Mouse (Mus musculus): ENCODE results near the gene Stk33.

Gene Stk33

DNA sequence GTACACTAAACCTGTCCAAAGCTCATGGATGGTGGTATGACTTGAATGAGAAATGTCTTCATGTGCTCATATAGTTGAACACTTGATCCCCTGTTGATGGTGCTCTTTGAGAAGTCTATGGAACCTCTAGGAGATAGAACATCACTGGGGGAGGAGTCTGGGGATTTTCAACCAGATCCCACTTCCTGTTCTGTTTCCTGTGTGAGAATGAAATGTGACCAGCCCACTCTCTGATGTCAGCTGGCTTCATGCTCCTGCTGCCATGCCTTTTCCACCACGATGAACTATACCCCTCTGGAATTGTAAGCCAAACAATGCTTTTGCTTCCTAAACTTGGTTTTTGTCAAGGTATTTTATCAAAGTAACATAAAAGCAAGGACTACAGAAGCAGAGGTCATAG lies 81.0 kb downstream of the Stk33 start:
- no peak for DNase-seq (ENCODE audit: low spot score in 2 of 2)

DNA sequence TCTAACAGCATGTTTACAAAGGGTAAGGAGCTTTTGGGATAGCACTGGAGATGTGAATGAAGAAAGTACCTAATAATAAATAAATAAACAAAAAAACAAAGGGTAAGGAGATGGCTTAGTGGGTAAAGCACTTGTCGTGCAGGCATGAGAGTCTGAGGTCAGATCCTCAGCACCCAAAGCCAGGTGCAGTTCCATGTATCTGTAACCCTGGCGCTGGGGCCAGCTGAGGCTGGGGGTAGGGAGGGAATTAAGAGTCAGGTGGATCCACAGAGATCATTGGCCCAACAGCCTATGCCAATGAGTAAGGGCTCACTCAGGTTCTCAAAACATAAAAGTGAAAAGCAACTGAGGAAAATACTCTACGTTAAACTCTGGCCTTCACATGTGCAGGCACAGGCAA lies 91.6 kb downstream of the Stk33 start:
- no peak for DNase-seq (ENCODE audit: low spot score in 2 of 2)

DNA sequence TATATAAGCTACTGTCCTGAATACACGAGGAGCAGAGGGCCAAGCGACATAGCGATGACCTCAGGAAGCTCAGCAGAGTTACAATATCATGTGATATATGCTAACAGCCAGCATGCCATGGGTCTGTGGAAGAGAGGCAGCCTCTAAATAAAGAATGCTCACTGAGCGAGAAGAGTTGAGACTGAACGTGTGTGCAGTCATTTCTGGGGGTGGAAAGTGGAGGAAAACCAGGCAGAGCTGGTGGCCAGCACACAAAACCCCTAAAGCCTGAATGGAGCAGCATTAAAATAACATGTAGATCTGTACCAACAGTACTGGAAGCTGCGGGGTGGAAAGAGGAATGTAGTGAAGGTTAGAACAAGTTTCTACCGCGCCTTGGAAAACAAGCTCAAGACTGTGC lies 107.2 kb downstream of the Stk33 start:
- DNase-seq (ENCODE audit: low spot score in 2 of 2) = no peak

DNA sequence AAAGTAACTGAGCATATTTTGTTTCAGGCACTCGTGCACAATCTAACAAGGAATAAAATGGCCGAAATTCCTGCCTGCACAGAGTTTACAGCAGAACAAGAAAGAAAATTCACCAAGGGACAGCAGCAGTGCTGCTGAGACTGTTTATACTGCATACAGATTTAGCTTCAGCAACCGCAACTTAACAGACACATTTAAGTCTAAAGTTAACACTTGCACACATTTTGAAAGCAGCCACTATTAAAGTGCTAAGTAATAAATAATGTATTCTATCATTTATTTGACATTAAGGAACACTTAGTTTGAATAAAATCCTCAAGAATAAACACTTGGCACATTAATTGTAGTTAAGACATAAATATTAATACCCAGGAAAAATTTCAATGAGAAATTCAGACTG lies 110.1 kb downstream of the Stk33 start:
- DNase-seq (ENCODE audit: low spot score in 2 of 2) = no peak

DNA sequence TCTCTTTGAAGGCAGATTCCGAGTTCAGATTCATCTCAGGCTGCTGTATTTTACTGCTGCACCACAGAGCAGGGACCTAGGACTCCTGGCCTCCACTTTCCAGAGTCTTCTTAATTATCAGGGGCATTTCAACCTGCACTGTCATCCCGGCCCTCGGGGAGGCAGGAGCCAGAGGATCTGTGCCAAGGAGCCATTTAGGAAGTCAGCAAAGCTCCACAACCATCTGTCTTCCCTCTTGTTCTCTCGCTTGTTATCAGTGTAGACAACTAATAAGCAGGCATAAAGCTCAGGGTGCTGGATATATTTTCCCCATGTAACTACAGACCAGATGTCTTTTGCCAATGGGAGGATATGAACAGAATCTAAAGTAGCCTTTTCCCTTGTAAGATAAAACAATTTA lies 112.1 kb downstream of the Stk33 start:
- DNase-seq (ENCODE audit: low spot score in 2 of 2) = no peak

DNA sequence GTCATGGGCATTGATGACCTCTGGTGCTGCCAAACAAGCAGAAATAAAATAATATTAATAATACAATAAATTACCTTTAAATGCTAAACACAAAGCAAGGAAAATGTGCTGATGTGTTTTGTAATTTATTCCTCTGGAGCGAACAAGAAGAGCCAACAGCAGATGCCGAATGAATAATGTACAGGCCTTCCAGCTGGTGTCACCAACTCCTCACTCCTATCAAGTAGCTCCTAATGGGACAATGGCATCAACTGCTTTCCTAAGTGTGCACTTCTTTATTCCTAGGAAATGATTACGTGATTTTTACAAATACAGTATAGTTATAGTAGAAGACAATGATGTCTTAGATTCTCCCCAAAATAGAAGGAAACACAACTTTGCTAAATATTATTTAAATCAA lies 113.2 kb downstream of the Stk33 start:
- DNase-seq (ENCODE audit: low spot score in 2 of 2) = no peak

DNA sequence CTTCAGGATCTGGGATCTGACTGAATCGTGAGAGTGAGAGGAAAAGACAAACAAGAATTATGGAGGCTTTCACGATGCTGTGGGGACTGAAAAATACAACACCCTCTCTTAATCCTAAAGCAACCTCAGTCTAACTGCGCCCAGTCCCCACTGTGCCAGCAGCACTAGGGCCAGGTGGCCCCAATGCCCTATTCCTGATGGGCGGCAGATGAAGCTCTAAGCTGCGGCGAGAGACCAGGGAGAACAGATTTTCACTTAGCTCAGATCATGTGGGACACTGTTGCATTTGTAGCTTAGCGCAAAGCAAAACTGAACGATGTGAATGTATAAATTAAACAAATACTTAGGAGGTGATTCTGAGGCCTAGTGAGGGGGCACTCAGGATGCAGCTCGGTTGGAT lies 113.7 kb downstream of the Stk33 start:
- DNase-seq (ENCODE audit: low spot score in 2 of 2) = no peak

DNA sequence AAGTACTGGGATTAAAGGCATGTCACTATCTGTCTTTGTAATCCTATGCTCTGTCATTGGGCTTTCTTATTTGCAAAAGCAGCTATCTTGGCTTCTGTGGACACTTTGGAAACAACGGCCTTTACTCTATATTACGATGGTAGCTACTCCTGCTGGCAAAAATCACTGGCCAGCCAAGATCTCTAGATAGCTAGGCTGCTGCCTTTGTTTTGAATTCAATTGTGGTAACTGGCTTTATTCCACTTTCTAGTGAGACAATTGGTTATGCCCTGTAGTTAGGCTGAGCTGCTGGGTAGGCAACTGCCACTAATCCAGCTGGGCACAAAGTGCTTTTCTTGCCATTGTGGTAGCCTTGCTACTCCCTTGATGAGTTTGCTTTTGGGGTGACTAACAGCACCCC lies 129.4 kb downstream of the Stk33 start:
- DNase-seq (ENCODE audit: low spot score in 2 of 2) = no peak

DNA sequence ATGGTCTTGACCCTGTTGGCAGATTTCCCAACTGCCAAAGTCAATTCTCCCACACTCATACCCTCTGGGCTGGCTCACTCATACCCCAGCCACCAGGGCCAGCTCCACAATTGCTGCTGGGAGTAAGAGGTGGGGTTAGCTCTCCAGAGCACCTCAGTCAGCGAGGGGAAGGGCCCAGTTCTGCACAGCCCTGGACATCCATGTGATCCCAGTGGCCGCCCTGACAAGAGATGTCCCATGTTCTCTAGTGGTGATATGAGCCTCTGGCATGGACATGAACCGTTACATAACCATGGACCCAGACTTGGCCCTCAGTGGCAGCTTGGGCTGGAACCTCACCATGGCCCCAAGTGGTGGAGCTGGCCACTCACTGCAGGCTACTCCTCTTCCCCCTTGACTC lies 143.1 kb downstream of the Stk33 start:
- DNase-seq (ENCODE audit: low spot score in 2 of 2) = no peak

DNA sequence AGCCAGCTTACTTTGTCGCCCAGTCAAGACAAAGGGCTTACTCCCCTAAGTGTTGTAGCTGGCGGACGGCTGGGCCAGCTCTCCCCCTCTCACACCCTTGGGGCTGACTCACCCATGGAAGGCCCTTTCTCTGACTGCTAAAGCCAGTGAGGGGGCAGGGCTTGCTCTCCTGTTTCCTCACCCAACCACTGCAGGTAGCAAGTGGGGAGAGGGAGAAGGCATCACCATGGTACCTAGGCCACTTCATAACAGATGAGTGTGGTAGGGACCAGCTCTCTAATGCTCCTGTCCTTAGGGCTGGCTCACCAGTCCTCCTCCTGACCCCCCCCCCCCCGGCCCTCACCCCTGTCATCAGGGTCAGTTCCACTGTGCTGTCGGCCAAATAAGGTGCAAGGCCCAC lies 143.5 kb downstream of the Stk33 start:
- DNase-seq (ENCODE audit: low spot score in 2 of 2) = no peak

DNA sequence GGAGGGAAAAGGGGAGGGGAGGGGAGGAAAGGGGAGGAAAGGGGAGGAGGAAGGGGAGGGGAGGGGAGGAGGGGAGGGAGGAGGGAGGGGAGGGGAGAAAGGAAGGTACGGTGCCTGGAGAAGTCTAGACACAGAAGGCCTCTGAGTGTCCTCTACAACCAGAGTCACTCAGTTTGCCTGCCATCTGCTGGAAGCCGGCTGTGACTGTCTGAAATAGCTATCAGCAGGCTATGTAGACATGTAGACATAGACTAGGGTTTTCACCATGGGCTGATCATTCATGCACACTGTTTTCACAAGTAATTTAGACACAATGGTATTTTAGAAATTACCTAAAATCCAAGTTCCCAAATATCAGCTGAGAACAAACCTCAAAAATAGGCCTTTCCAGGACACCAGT lies 148.4 kb downstream of the Stk33 start:
- DNase-seq (ENCODE audit: low spot score in 2 of 2) = no peak

DNA sequence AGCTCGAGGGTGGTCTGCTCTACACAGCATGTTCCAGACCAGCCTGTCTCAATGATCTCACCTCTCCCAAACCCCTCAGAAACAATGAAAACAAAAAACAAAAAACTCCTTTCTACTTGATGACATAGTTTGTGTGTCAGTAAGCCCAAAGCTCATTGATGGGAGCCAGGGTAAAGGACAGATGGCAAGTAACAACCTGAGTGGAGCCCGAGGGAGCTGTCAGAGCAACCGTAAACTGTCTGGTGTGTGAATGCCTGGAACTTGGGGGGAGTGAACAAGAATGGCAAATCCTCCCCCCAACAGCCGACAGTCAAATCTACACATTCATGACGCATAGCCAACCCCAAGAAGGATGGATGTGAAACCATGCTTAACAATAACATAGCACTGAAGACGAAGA lies 149.8 kb downstream of the Stk33 start:
- no peak for DNase-seq (ENCODE audit: low spot score in 2 of 2)

DNA sequence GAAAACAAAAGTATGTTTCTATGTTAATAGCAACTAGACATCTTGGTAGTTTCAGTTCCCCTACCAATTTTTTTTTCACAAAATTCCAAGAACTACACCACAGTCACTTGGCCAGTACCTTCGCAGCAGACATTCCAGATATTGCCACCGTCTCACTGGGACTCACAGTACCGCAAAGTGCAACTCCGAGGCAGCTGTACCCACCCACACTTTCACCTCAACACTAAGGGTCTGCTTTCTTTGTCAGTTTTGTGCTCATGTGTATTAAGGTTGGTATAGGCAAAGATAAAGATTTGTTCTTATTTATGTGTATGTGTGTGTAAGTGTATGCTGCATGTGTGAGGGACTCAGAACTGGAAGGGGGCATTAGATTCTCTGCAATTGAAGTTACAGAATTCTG lies 156.8 kb downstream of the Stk33 start:
- no peak for DNase-seq (ENCODE audit: low spot score in 2 of 2)

DNA sequence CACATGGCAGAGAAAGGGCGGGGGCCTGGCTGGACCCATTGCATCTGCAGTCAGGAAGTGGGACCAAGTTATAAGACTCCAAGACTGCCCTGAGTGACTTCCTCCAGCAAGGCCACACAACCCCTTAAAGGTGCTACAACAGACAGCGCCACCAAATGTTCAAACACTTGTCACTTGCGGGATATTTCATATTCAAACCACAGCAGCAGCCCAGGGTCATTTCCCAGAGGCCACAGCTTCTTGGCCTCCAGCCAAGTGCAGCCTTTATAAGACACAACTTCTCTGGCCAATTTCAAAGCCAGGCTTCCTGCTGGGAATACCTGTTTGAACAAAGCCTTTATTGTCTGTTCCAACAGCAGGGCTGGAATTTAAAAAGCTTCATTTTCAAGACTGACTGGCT lies 162.3 kb downstream of the Stk33 start:
- DNase-seq (ENCODE audit: low spot score in 2 of 2) = no peak

DNA sequence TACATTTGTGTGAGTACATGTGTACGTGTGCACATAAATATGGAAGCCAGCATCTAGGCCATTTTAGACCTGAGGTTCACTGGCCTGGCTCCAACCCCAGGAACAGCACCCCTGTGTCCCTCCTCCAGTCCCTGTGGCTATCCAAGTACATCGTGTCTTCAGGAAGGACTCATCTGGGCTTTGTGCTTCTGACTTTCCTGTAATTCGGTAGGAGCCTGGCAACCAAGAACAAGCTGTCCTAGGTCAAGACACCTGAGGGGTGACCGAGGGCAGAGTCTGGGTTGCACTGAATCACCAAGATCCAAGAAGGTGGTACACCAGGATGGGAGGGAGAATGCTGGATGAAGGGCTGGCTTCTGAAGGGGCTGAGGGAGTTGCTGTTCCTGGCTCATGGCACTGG lies 163.0 kb downstream of the Stk33 start:
- no peak for DNase-seq (ENCODE audit: low spot score in 2 of 2)

DNA sequence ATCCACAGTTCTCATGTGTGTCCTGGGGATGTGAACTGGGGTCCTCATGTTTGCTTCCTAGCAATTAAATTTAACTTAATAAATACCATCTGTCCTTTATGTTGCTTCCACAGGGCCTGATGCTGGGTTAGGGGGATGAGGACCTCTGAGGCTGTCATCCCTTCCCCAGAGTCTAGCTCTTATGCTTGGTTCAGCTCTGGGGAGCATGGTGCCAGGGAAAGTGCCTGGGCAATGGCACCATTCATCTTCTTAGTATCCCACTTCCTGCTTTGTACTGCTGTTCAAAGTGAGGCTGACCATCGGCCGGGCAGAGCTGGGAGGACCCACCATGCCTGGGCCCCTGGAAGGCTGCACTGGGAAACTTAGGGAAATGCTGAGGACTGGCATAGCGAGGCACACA lies 163.7 kb downstream of the Stk33 start:
- DNase-seq (ENCODE audit: low spot score in 2 of 2) = no peak

DNA sequence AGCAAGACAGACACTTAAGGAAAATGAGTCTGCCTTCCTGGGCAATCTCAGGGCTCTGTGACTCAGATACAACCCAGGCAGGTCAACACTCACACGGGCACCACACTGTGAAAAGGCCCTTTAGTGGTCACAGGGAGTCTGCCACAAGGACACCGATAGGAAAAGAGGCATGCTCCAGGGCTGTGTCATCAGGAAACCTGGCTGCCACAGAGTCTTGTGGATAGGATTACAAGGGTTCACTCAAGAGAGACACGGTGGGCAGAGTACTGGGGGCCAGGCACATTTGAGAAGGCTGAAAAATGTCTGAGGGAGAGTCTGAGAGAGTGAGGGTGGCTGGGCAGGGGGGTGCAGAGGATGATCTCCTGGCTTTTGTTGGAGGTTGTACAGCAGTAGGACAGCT lies 164.6 kb downstream of the Stk33 start:
- DNase-seq (ENCODE audit: low spot score in 2 of 2) = no peak

DNA sequence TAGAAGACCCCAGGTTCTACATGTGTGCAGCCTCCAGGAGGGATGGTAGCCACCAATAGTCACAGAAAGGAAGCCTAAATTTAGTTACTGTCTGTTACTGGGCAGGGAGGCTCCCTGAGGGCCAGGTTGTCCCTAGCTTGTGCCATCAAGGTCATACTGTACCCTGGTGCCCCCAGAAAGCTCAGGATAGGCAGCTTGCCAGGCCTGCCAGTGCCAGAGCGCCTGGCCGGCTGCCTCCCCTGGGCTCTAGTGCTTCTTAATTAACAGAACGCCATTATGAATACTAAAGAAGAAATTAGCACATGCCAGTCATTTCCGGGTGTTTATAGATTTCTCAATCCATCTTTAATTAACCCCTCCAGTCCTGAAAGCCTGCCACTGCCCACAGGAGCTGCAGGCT lies 169.8 kb downstream of the Stk33 start:
- peak in 1 of 2 experiments; percentile 7 for DNase-seq (ENCODE audit: low spot score in 2 of 2)

DNA sequence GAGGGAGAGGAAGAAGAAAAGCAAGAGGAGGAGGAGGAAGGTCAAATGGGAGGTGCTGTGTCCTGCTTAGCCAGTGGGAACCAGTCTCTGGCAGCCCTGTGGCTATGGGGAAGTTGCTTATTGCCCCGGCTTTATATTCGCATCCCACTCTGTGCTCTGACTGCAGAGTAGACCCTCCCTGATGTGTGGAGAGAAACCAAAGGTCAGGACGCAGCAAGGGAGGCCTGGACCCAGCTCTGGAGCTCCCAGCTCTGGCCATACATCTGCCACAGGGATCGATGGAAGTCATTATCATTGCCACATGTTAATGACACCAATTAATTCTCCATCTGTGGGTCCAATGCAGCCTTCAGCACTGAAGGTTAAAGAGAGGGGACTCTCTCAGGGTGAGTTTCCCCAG lies 171.5 kb downstream of the Stk33 start:
- DNase-seq (ENCODE audit: low spot score in 2 of 2) = no peak

DNA sequence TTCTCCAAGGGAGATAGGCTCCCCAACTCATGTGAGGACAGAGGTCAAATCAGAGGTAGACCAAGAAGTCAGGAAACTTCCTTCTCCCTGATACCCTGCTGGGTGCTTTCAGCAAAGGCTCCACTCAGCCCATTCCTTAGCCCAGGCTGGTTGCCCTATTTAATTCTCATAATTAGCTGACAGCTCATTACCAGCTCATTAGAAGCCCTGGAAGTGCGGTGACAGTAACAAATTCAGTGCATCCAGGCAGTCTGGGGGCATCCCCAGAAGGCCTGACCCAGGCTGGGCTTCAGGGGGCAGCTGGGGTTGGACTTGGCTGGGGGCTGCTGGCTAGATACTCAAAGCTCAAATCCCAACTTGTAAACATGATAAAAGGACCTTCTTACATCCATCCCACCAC lies 172.7 kb downstream of the Stk33 start:
- no peak for DNase-seq (ENCODE audit: low spot score in 2 of 2)

DNA sequence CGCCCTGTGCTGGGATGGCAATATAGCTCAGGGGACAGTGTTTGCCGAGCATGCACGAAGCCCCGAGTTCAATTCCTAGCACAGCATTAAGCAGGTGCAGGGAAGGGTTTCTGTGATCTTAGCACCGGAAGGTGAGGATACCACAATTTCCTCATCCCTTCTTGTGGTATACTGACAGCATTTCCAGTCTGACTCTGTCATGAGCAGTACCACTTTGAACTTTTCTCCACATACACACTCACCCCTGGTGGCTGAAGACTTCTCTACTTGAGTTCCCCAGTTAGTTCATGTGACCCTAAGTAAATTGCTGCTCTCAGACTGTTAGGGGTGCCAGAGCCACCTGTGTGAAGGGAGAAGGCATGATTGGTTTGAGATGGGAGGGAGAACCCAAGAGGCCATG lies 173.3 kb downstream of the Stk33 start:
- no peak for DNase-seq (ENCODE audit: low spot score in 2 of 2)

DNA sequence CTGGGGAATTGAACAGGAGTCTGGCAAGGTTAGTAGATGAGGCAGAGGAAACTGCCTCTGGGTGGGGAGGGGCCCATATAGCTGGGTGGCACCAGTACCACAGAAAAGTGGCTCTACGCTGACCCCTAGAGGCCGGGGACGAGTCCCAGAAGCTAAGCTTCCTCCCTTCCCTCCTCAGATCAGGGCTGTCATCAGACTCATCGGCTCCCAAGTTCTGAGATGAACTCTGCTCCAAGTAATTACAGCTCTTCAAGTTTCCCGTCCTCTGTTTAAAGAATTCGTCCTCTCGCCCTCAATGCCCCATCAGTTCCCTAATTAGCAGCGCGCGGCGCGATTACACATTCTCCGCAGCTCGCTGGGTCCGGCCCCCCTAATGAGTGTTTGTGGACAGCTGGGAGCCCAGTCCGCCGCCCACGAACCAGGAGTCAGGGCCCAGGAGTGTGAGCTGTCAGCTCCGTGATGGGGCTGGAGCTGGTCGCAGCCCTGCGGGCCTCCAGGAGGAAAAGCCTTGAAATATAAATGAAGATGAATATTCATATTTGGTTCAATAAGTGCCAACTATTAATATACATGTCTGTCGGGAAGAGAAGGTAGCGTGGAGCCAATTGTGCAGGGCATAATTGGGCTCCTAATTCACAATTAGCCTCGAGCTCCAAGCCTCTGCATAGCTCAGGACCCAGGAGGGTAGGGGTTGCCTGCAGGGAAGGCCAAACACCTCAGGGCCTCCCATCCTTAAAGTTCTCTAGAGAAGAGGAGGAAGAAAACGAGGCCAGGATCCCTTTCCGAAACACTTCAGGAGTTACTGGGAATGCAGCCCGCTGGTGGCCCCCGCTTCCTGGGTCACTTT lies 183.2 kb downstream of the Stk33 start:
- peak; percentile 26 to 28 for DNase-seq (ENCODE audit: low spot score in 2 of 2)

DNA sequence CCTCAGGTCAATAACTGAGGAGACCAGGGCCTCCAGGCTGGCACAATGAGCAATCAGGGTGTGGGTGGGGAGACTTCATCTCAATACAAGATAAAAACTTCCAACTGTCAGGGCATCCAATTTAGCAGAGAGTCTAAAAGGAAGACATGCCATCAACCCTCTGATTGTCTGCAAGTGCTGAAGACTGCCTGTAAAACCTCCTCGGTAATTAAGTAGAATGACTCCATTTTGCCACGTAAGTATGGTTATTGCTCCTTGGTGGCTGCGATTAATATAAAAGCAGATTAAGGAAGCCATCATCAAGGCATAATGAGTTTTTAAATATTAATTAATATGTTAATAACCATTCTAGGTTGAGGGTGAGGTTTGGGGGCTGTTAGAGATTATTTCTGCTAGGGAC lies 187.5 kb downstream of the Stk33 start:
- no peak for DNase-seq (ENCODE audit: low spot score in 2 of 2)

DNA sequence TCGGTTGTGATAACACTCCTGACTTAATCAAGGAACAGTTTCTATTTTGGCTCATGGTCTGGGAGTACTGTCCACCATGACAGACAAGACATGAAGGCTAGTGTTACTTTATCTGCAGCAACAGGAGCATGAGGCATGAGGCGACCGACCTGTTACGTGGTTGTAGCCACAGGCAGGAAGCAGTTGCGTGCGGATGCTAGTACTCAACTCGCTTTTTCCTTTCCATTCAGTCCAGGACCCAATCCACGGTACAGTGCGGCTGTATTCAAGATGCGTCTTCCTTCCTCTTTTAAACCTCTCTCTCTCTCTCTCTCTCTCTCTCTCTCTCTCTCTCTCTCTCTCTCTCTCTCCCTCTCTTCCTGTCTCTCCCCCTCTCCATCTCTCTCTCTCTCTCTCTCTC lies 194.1 kb downstream of the Stk33 start:
- no peak for DNase-seq (ENCODE audit: low spot score in 2 of 2)

All from right cerebral cortex, postnatal 36 days (tissue).